Mouse (Mus musculus) ES-Bruce4 (cell line): ENCODE results near the gene Ctbs.

Experiments used
- CTCF ChIP-seq: IDR thresholded peaks from one replicate; pipeline ENCODE4 v1.8.1; 2011; ENCODE audit warnings: low read depth, low read length
- EP300 ChIP-seq: IDR thresholded peaks from 2 replicates; pipeline ENCODE4 v1.6.1; 2011; ENCODE audit warnings: low read depth, low read length; ENCODE audit not compliant: insufficient read depth
- POLR2A ChIP-seq: IDR thresholded peaks from one replicate; pipeline ENCODE4 v1.8.1; 2011; ENCODE audit warnings: low read length; ENCODE audit not compliant: insufficient read depth

- no peak for TF ChIP-seq CTCF
- no peak for TF ChIP-seq EP300
- no peak for TF ChIP-seq POLR2A
Observed at GRCm38 (mm10) chr3:146436114-146436513, 13.5 kb upstream of the Ctbs start.
